Mouse (Mus musculus) heart, embryonic 12.5 days (tissue): Measurements from ENCODE around the gene Lyrm7. TPM values are rescaled to one million over a fixed set of nuclear protein-coding genes. Genes with fewer than 3 reads are reported as not detected.

Experiments used
- ATAC-seq: fragments of 200-750 bp; cut with Nextera tagmentation; 2 replicates; pipeline ENCODE4 v1.8.0; 2017; ENCODE audit warnings: moderate TSS enrichment, moderate library complexity; ENCODE audit not compliant: insufficient number of reproducible peaks, low FRiP score
- H3K27ac ChIP-seq: fragments of 300-500 bp; sonication (generic); 2 replicates; pipeline ENCODE4 v1.5.1; 2016; ENCODE audit warnings: mild to moderate bottlenecking, moderate library complexity; ENCODE audit not compliant: poor library complexity, severe bottlenecking
- H3K27me3 ChIP-seq: fragments of 300-500 bp; sonication (generic); replicated peaks from 2 replicates; pipeline ENCODE4 v1.6.1; 2016; ENCODE audit warnings: mild to moderate bottlenecking, moderate library complexity
- H3K36me3 ChIP-seq: fragments of 300-500 bp; sonication (generic); 2 replicates; pipeline ENCODE4 v1.6.1; 2016; ENCODE audit warnings: mild to moderate bottlenecking, moderate library complexity
- H3K4me1 ChIP-seq: fragments of 300-500 bp; sonication (generic); replicated peaks from 2 replicates; pipeline ENCODE4 v1.6.1; 2016; ENCODE audit warnings: mild to moderate bottlenecking
- H3K4me2 ChIP-seq: fragments of 300-500 bp; sonication (generic); 2 replicates; pipeline ENCODE4 v1.6.1; 2016; ENCODE audit warnings: mild to moderate bottlenecking, moderate library complexity
- H3K4me3 ChIP-seq: fragments of 300-500 bp; sonication (generic); 2 replicates; pipeline ENCODE4 v1.5.1; 2016; ENCODE audit warnings: mild to moderate bottlenecking
- H3K9ac ChIP-seq: fragments of 300-500 bp; sonication (generic); 2 replicates; pipeline ENCODE4 v1.6.1; 2016; ENCODE audit warnings: mild to moderate bottlenecking, moderate library complexity
- H3K9me3 ChIP-seq: fragments of 300-500 bp; sonication (generic); replicated peaks from 2 replicates; pipeline ENCODE4 v1.6.1; 2016; ENCODE audit warnings: mild to moderate bottlenecking, moderate library complexity
- WGBS: fragments of 180-500 bp; shearing (Covaris S2); methylation state at CpG from one replicate; pipeline ENCODE4 v1.1.7; 2016; 5-methylcytosine and 5-hydroxymethylcytosine counted together
- polyA plus RNA-seq: library from polyadenylated mRNA; unstranded; fragments of >200 nt; fragmentation: Nextera tagmentation; extraction: Ambion mirVana; gene quantifications from 2 replicates; pipeline ENCODE4 v1.2.1, GENCODE M21; 2016

Gene Lyrm7
- 14.5 and 20.1 TPM in 2 replicates for polyA plus RNA-seq

DNA sequence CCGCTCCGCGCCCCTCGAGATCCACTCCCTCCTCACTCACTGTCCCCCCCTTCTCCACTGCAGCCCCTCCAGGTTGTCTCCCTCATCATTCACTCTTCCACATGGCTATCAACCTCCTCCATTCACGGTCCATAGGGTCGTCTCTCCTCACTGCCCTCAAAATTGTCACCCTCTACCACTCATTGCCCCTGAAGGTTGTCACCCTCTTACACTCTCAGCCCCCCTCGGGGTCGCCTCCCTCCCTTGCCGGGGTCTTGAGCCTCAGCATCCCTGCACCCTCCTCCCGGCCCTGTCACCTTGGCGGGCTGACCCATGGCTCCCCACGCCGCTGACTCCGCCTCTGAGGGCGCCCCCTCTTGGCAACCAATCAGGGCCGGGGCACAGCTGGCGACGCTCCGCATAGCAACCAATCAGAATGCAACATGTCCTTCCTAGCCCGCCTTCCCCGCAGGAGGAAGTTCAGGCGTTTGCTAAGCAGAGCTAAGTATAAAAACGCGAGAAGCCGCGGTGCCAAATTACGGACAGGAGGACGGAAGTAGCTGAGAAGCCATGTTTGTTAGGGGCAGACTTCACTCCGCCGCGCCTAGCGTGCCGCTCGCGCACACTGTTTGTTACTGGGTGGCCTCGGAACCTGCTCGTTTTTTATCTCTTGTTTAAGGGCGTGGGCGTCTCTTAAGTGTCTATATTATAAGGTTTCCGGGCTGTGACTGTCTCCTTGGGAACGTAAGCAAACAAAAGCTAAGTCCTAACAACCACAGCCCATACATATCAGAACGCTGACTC is at the start of gene Lyrm7:
TSS of gene Lyrm7 (minus strand) at position 661 of the 783 bp plus-strand sequence.
- peak within 1 kb of the TSS; percentile 94 for H3K4me2 ChIP-seq
- H3K4me3 ChIP-seq: peak within 1 kb of the TSS; percentile 71
- WGBS: under 1% methylated on average over 42 of the region's 42 CpGs
- H3K4me1 ChIP-seq: peaks cover 6% of the 10 kb centered on the region
- ATAC-seq: peak; percentile 99
- H3K9me3 ChIP-seq: no peaks in the 10 kb centered on the region
- H3K36me3 ChIP-seq: no peaks in the 10 kb centered on the region
- peak within 1 kb of the TSS; percentile 84 for H3K9ac ChIP-seq
- H3K27me3 ChIP-seq: no peaks in the 10 kb centered on the region
- peak within 1 kb of the TSS; percentile 82 for H3K27ac ChIP-seq

DNA sequence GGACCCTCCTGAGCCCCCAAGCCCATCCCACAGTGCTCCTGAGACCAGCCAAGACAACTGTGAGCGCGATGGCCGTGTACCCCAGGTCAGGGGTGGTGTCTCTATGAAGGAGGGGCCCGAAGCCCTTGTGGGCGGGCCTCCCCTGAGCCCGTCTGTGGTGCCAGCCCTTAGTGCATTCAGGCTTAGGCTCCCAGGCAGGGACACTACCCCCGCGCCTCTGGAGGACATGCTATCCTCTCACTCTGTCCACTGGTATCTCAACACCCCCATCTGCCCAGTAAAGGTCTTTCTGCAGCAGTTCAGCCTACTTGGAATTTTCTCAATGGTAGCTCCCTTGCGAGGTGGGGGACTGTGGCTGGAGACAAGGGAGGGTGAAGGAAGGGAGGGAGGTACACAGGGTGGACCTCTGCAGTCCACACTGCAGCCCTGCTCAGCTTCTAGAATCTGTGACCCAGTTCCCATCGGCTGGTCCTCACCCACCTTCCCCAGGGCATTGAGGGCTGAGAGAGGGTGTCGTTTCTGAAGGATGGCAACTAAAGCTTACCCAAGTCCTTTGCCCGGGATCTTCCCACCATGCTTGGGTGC is 49.5 kb upstream of the Lyrm7 start:
- Histone ChIP-seq H3K9me3 (no peaks in the 10 kb centered on the region), H3K4me3 (no peak overlapping the region), H3K27me3 (no peaks in the 10 kb centered on the region), H3K27ac (no peak overlapping the region), H3K9ac (no peak overlapping the region), H3K4me1 (peaks cover 13% of the 10 kb centered on the region), H3K36me3 (peaks cover 79% of the 10 kb centered on the region), H3K4me2 (no peak overlapping the region)
- 80% methylated on average over 12 of the region's 12 CpGs for WGBS
- no peak for ATAC-seq

- no peak overlapping the region for H3K9ac ChIP-seq
- H3K36me3 ChIP-seq: peaks cover 70% of the 10 kb centered on the region
- WGBS: 84% methylated on average over 11 of the region's 11 CpGs
- no peaks in the 10 kb centered on the region for H3K27me3 ChIP-seq
- H3K9me3 ChIP-seq: no peaks in the 10 kb centered on the region
- H3K27ac ChIP-seq: no peak overlapping the region
- peaks cover 22% of the 10 kb centered on the region for H3K4me1 ChIP-seq
- no peak overlapping the region for H3K4me2 ChIP-seq
- ATAC-seq: no peak
- no peak overlapping the region for H3K4me3 ChIP-seq
These were observed 48.6 kb upstream of the Lyrm7 start for GRCm38 (mm10) chr11:54909273-54909672.

- Histone ChIP-seq H3K4me1 (peaks cover 40% of the 10 kb centered on the region), H3K36me3 (peaks cover 57% of the 10 kb centered on the region), H3K4me2 (no peak overlapping the region), H3K9ac (no peak overlapping the region), H3K9me3 (no peaks in the 10 kb centered on the region), H3K27ac (no peak overlapping the region), H3K27me3 (no peaks in the 10 kb centered on the region), H3K4me3 (no peak overlapping the region)
- ATAC-seq: no peak
- 88% methylated on average over 5 of the region's 5 CpGs for WGBS
These were observed 46.5 kb upstream of the Lyrm7 start for GRCm38 (mm10) chr11:54907259-54907658.

GRCm38 (mm10) chr11:54906466-54906865 is 45.8 kb upstream of the Lyrm7 start:
- Histone ChIP-seq H3K27me3 (no peaks in the 10 kb centered on the region), H3K4me3 (no peak overlapping the region), H3K9me3 (no peaks in the 10 kb centered on the region), H3K9ac (0 out of 2 replicates have a peak overlapping the region, but pooled peaks have one; percentile 57), H3K4me1 (peaks cover 41% of the 10 kb centered on the region), H3K27ac (peak overlapping the region; percentile 67), H3K4me2 (peak overlapping the region; percentile 4; the same call in 1 of the 2 replicates), H3K36me3 (peaks cover 49% of the 10 kb centered on the region)
- WGBS: 40% methylated on average over 4 of the region's 4 CpGs
- no peak for ATAC-seq

- WGBS: 38% methylated on average over 4 of the region's 4 CpGs
- Histone ChIP-seq H3K4me3 (no peak overlapping the region), H3K4me1 (peaks cover 41% of the 10 kb centered on the region), H3K9ac (peak overlapping the region; percentile 57; the same call in 1 of the 2 replicates), H3K36me3 (peaks cover 44% of the 10 kb centered on the region), H3K27ac (peak overlapping the region; percentile 67), H3K4me2 (peak overlapping the region; percentile 4; the same call in 1 of the 2 replicates), H3K9me3 (no peaks in the 10 kb centered on the region), H3K27me3 (no peaks in the 10 kb centered on the region)
- ATAC-seq: no peak
These were observed 45.2 kb upstream of the Lyrm7 start for GRCm38 (mm10) chr11:54905931-54906330.

DNA sequence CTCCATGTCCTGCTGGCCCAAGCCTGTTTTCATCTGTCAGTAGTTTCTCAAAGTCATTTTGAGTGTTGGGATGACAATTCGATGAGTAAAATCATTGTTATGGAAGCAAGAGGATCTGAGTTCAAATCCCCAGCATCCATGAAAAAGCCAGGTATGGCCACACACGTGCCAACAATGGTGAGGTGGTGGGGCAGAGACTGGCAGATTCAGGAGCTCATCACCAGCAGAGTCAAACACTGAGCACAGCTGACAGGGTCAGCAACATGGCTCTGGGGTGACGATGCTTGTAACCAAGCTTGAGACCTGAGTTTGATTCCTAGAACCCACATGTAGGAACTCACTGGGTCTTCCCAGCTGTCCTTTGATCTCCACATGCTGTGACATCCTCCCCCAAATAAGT is 44.4 kb upstream of the Lyrm7 start:
- WGBS: 86% methylated on average over 3 of the region's 3 CpGs

GRCm38 (mm10) chr11:54903940-54904706 is 43.4 kb upstream of the Lyrm7 start:
- H3K4me2 ChIP-seq: peak overlapping the region; percentile 87
- H3K36me3 ChIP-seq: peaks cover 27% of the 10 kb centered on the region
- peak; percentile 53 for ATAC-seq
- WGBS: 19% methylated on average over 4 of the region's 4 CpGs
- H3K27me3 ChIP-seq: no peaks in the 10 kb centered on the region
- peak overlapping the region; percentile 86 for H3K27ac ChIP-seq
- no peaks in the 10 kb centered on the region for H3K9me3 ChIP-seq
- peak overlapping the region; percentile 72 for H3K4me3 ChIP-seq
- H3K9ac ChIP-seq: peak overlapping the region; percentile 80
- peaks cover 41% of the 10 kb centered on the region for H3K4me1 ChIP-seq

More for the DNA sequence above, 44.4 kb upstream of the Lyrm7 start:
- no peak for ATAC-seq
- Histone ChIP-seq H3K9ac (no peak overlapping the region), H3K27me3 (no peaks in the 10 kb centered on the region), H3K4me1 (peaks cover 41% of the 10 kb centered on the region), H3K36me3 (peaks cover 37% of the 10 kb centered on the region), H3K9me3 (no peaks in the 10 kb centered on the region), H3K4me2 (peak overlapping the region; percentile 87; the same call in 1 of the 2 replicates), H3K4me3 (no peak overlapping the region), H3K27ac (peak overlapping the region; percentile 86; the same call in 1 of the 2 replicates)

- no peaks in the 10 kb centered on the region for H3K9me3 ChIP-seq
- H3K4me3 ChIP-seq: peak overlapping the region; percentile 72
- WGBS: 47% methylated on average over 5 of the region's 5 CpGs
- no peaks in the 10 kb centered on the region for H3K27me3 ChIP-seq
- no peak for ATAC-seq
- peak overlapping the region; percentile 80 for H3K9ac ChIP-seq
- peaks cover 43% of the 10 kb centered on the region for H3K4me1 ChIP-seq
- H3K27ac ChIP-seq: peak overlapping the region; percentile 86
- peaks cover 19% of the 10 kb centered on the region for H3K36me3 ChIP-seq
- peak overlapping the region; percentile 87 for H3K4me2 ChIP-seq
These were observed 42.6 kb upstream of the Lyrm7 start for GRCm38 (mm10) chr11:54903339-54903738.

GRCm38 (mm10) chr11:54902333-54903323 is 41.9 kb upstream of the Lyrm7 start, which contains the start of gene Gpx3:
Gpx3 (plus strand) TSS chr11:54902453.
- Histone ChIP-seq H3K4me2 (peak within 1 kb of the TSS; percentile 87), H3K27ac (peak within 1 kb of the TSS; percentile 86), H3K27me3 (no peaks in the 10 kb centered on the region), H3K9ac (peak within 1 kb of the TSS; percentile 80), H3K36me3 (peaks cover 12% of the 10 kb centered on the region), H3K4me1 (peaks cover 45% of the 10 kb centered on the region), H3K4me3 (peak within 1 kb of the TSS; percentile 72), H3K9me3 (no peaks in the 10 kb centered on the region)
- ATAC-seq: peak; percentile 84
- 13% methylated on average over 45 of the region's 45 CpGs for WGBS
